Mouse (Mus musculus) G1E-ER4 (cell line): ENCODE results near the gene Zfp93. TPM values are rescaled to one million over a fixed set of nuclear protein-coding genes. Genes with fewer than 3 reads are reported as not detected.

Source experiments
- GATA1 ChIP-seq: IDR thresholded peaks from one replicate; pipeline ENCODE4 v1.8.0; 2012; ENCODE audit warnings: low read length, inconsistent platforms
- polyA plus RNA-seq: library from polyadenylated mRNA; stranded (reverse); fragments of >175 nt; gene quantifications from 2 replicates; pipeline ENCODE4 v1.2.3, GENCODE M21; 2012

Gene Zfp93
- polyA plus RNA-seq, result 2.0 and 2.2 TPM in 2 replicates

GRCm38 (mm10) chr7:24270288-24270672 is at the start of gene Zfp93:
Gene Zfp93, plus strand, starts transcription at chr7:24270420.
- no peak for TF ChIP-seq GATA1

- TF ChIP-seq GATA1, result no peak
Observed at GRCm38 (mm10) chr7:24237040-24237791, 33.0 kb upstream of the Zfp93 start, which contains the start of gene Zfp109. Gene Zfp109, minus strand, starts transcription at chr7:24237560.

- no peak for TF ChIP-seq GATA1
Observed at GRCm38 (mm10) chr7:24253779-24254615, 16.2 kb upstream of the Zfp93 start.

GRCm38 (mm10) chr7:24254633-24255474 is 15.4 kb upstream of the Zfp93 start, which contains the start of gene Zfp108:
Gene Zfp108, plus strand, starts transcription at chr7:24254794.
- no peak for TF ChIP-seq GATA1

- no peak for TF ChIP-seq GATA1
Observed at GRCm38 (mm10) chr7:24259306-24259999, 10.8 kb upstream of the Zfp93 start.

- TF ChIP-seq GATA1, result no peak
Observed at GRCm38 (mm10) chr7:24260000-24260312, 10.3 kb upstream of the Zfp93 start.

- TF ChIP-seq GATA1, result no peak
Observed at GRCm38 (mm10) chr7:24268176-24269155, 1.8 kb upstream of the Zfp93 start.

- no peak for TF ChIP-seq GATA1
Observed at GRCm38 (mm10) chr7:24269256-24269655, 964 bp upstream of the Zfp93 start.

GRCm38 (mm10) chr7:24269667-24270287 is 443 bp upstream of the Zfp93 start:
- TF ChIP-seq GATA1, result no peak

- no peak for TF ChIP-seq GATA1
Observed at GRCm38 (mm10) chr7:24271191-24271590, 971 bp downstream of the Zfp93 start.

- no peak for TF ChIP-seq GATA1
Observed at GRCm38 (mm10) chr7:24274456-24274855, 4.2 kb downstream of the Zfp93 start.

GRCm38 (mm10) chr7:24280031-24280857 is 10.0 kb downstream of the Zfp93 start:
- no peak for TF ChIP-seq GATA1

- no peak for TF ChIP-seq GATA1
Observed at GRCm38 (mm10) chr7:24280858-24281145, 10.6 kb downstream of the Zfp93 start.
